20 mouse cellular contexts compared by ENCODE assay signal in genomic region chr16:24509100-24509812, GRCm38 (mm10).
A peak's percentile ranks its signal among the peaks of the same experiment; 100 is the strongest.
DNase-seq lines count a peak whose midpoint lies in the region; ATAC-seq lines count a peak whose summit lies in the region.
"Had no signal": no experiment of that assay in that cellular context is flagged by ENCODE, and none has a peak within 500 bp of the region (broad histone marks: within the 10 kb centered on the region; RNA-seq: fewer than 3 reads in every experiment).

No protein-coding gene starts in this region.

- no peak overlapping the region for H3K4me3 ChIP-seq in heart, embryonic 10.5 days
- no peak overlapping the region for H3K4me3 ChIP-seq in neural tube, embryonic 12.5 days
- no peak overlapping the region for H3K4me3 ChIP-seq in neural tube, embryonic 15.5 days (replicated peaks)
- no peak overlapping the region for H3K4me3 ChIP-seq in forebrain, embryonic 14.5 days (ENCODE audit: low read depth, low read length)
- H3K4me3 ChIP-seq in neural tube, embryonic 14.5 days (ENCODE audit: low read depth, low read length), result no peak overlapping the region
- H3K4me3 ChIP-seq: embryonic facial prominence, embryonic 13.5 days; hindbrain, embryonic 15.5 days; stomach, embryonic 15.5 days had no signal

- no peaks in the 10 kb centered on the region for H3K9me3 ChIP-seq in heart, embryonic 10.5 days
- no peaks in the 10 kb centered on the region for H3K9me3 ChIP-seq in neural tube, embryonic 12.5 days
- H3K9me3 ChIP-seq in neural tube, embryonic 15.5 days (replicated peaks), result no peaks in the 10 kb centered on the region
- no peaks in the 10 kb centered on the region for H3K9me3 ChIP-seq in forebrain, embryonic 14.5 days (replicated peaks; ENCODE audit: control insufficient read depth, low read length)
- no peaks in the 10 kb centered on the region for H3K9me3 ChIP-seq in neural tube, embryonic 14.5 days (ENCODE audit: control insufficient read depth, low read length)
- H3K9me3 ChIP-seq: embryonic facial prominence, embryonic 13.5 days; hindbrain, embryonic 15.5 days; stomach, embryonic 15.5 days had no signal

- peak; percentile 37; the same call in 1 of the 2 replicates for ATAC-seq in neural tube, embryonic 12.5 days (ENCODE audit: low FRiP score, low read depth)
- no peak for ATAC-seq in neural tube, embryonic 15.5 days (ENCODE audit: low FRiP score)
- peak; percentile 77 for ATAC-seq in forebrain, embryonic 14.5 days
- peak; percentile 70; the same call in 1 of the 2 replicates for ATAC-seq in neural tube, embryonic 14.5 days (ENCODE audit: low read depth)
- ATAC-seq: CD4-positive, CD25-positive, alpha-beta regulatory T cell, adult 4 months; intestine, embryonic 16.5 days; lung, postnatal 0 days; Patski had no signal

- H3K36me3 ChIP-seq in heart, embryonic 10.5 days, result no peaks in the 10 kb centered on the region
- H3K36me3 ChIP-seq in neural tube, embryonic 12.5 days, result no peaks in the 10 kb centered on the region
- no peaks in the 10 kb centered on the region for H3K36me3 ChIP-seq in neural tube, embryonic 15.5 days
- H3K36me3 ChIP-seq in forebrain, embryonic 14.5 days (ENCODE audit: control insufficient read depth, insufficient read depth, low read length), result no peaks in the 10 kb centered on the region
- no peaks in the 10 kb centered on the region for H3K36me3 ChIP-seq in neural tube, embryonic 14.5 days (ENCODE audit: control insufficient read depth, insufficient read depth, low read length)
- H3K36me3 ChIP-seq: embryonic facial prominence, embryonic 13.5 days; hindbrain, embryonic 15.5 days; stomach, embryonic 15.5 days had no signal

- H3K4me2 ChIP-seq in neural tube, embryonic 12.5 days (replicated peaks), result no peak overlapping the region
- H3K4me2 ChIP-seq in neural tube, embryonic 15.5 days, result no peak overlapping the region
- no peak overlapping the region for H3K4me2 ChIP-seq in forebrain, embryonic 14.5 days (ENCODE audit: low read length)
- H3K4me2 ChIP-seq in neural tube, embryonic 14.5 days (ENCODE audit: low read depth, low read length), result no peak overlapping the region
- H3K4me2 ChIP-seq: embryonic facial prominence, embryonic 13.5 days; hindbrain, embryonic 15.5 days; stomach, embryonic 15.5 days had no signal

- WGBS in heart, embryonic 10.5 days, result 50% methylated on average over 5 of the region's 5 CpGs
- WGBS in neural tube, embryonic 12.5 days, result 72% methylated on average over 5 of the region's 5 CpGs
- WGBS in neural tube, embryonic 15.5 days, result 54% methylated on average over 5 of the region's 5 CpGs
- 66% methylated on average over 5 of the region's 5 CpGs for WGBS in forebrain, embryonic 14.5 days
- 65% methylated on average over 5 of the region's 5 CpGs for WGBS in neural tube, embryonic 14.5 days

- peak; percentile 70 for DNase-seq in heart, adult 11 months
- no peak for DNase-seq in heart, embryonic 10.5 days (ENCODE audit: low spot score)
- peak; percentile 71 for DNase-seq in forebrain, embryonic 14.5 days (ENCODE audit: low spot score)
- no peak for DNase-seq in left cerebral cortex, adult 11 months (ENCODE audit: low spot score)
- DNase-seq: adrenal gland, adult 8-10 months; cerebellum, adult 9-11 months; gastrocnemius, postnatal 36 days; heart, postnatal 14 days; liver; right cerebral cortex, postnatal 25 days had no signal

- H3K27me3 ChIP-seq in heart, embryonic 10.5 days (ENCODE audit: insufficient read depth, poor library complexity, severe bottlenecking), result no peaks in the 10 kb centered on the region
- H3K27me3 ChIP-seq in neural tube, embryonic 12.5 days (replicated peaks), result no peaks in the 10 kb centered on the region
- H3K27me3 ChIP-seq in neural tube, embryonic 15.5 days (replicated peaks), result no peaks in the 10 kb centered on the region
- H3K27me3 ChIP-seq in forebrain, embryonic 14.5 days (replicated peaks; ENCODE audit: control insufficient read depth, insufficient read depth, low read length), result no peaks in the 10 kb centered on the region
- no peaks in the 10 kb centered on the region for H3K27me3 ChIP-seq in neural tube, embryonic 14.5 days (ENCODE audit: control insufficient read depth, insufficient read depth, low read length)
- H3K27me3 ChIP-seq: embryonic facial prominence, embryonic 13.5 days; hindbrain, embryonic 15.5 days; Patski; stomach, embryonic 15.5 days had no signal

- peaks cover 58% of the 10 kb centered on the region for H3K4me1 ChIP-seq in heart, embryonic 10.5 days
- peaks cover 15% of the 10 kb centered on the region for H3K4me1 ChIP-seq in neural tube, embryonic 12.5 days
- peaks cover 21% of the 10 kb centered on the region for H3K4me1 ChIP-seq in neural tube, embryonic 15.5 days
- no peaks in the 10 kb centered on the region for H3K4me1 ChIP-seq in forebrain, embryonic 14.5 days (ENCODE audit: control insufficient read depth, insufficient read depth, low read length)
- peaks cover 3% of the 10 kb centered on the region; the same call in 1 of the 2 replicates for H3K4me1 ChIP-seq in neural tube, embryonic 14.5 days (ENCODE audit: control insufficient read depth, insufficient read depth, low read length)
- H3K4me1 ChIP-seq: stomach, embryonic 15.5 days had no signal

- no peak overlapping the region for H3K27ac ChIP-seq in heart, embryonic 10.5 days
- no peak overlapping the region for H3K27ac ChIP-seq in neural tube, embryonic 12.5 days
- no peak overlapping the region for H3K27ac ChIP-seq in neural tube, embryonic 15.5 days (replicated peaks)
- H3K27ac ChIP-seq in forebrain, embryonic 14.5 days (ENCODE audit: low read depth, low read length), result no peak overlapping the region
- no peak overlapping the region for H3K27ac ChIP-seq in neural tube, embryonic 14.5 days (ENCODE audit: low read depth, low read length)
- H3K27ac ChIP-seq: embryonic facial prominence, embryonic 13.5 days; hindbrain, embryonic 15.5 days; stomach, embryonic 15.5 days had no signal

- no peak overlapping the region for H3K9ac ChIP-seq in neural tube, embryonic 12.5 days
- no peak overlapping the region for H3K9ac ChIP-seq in neural tube, embryonic 15.5 days (replicated peaks)
- H3K9ac ChIP-seq in forebrain, embryonic 14.5 days (ENCODE audit: low read length), result no peak overlapping the region
- no peak overlapping the region for H3K9ac ChIP-seq in neural tube, embryonic 14.5 days (replicated peaks; ENCODE audit: low read depth, low read length)
- H3K9ac ChIP-seq: embryonic facial prominence, embryonic 13.5 days; hindbrain, embryonic 15.5 days; stomach, embryonic 15.5 days had no signal

Comparison
In these comparisons a context has a peak if more than half of its experiments do, and no peak if none do; other contexts are left out.
1. DNase-seq: peak in heart, adult 11 months (single experiment) and forebrain, embryonic 14.5 days (single experiment); none in heart, embryonic 10.5 days (single experiment) and left cerebral cortex, adult 11 months (single experiment).